Mouse (Mus musculus): ENCODE measurements at regions not wholly inside any gene's neighbourhood (a gene's known extent, or its start where the extent isn't known, plus 50 kb on each side); places are given as distances from the start of the nearest gene placed in this dataset.

DNA sequence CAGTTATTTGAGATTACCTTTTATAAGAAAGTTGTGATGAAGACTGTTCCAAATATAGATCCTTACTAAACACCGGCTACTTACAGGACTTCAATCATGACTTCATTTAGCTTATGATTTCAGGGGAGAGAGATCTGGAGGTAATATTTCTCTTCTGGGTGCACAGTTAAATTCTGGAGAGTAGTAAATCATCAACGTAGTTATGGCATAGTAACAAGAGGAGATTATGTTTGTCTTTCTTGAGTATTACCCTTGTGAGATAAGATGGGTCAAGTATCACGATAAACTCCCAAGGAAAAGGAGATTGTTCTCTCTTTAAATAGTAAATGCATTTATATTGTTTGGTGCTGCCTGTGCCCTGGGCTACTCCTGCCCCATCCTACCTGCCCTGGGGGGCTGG lies 734.5 kb upstream of the Adgrl2 start:
- TF ChIP-seq EP300 (IDR thresholded peaks at IDR 0.05; ENCODE audit: insufficient read depth, low read depth, low read length): no peak
- no peak for TF ChIP-seq POLR2A (IDR thresholded peaks at IDR 0.05; ENCODE audit: insufficient read depth, low read length)
- no peak for TF ChIP-seq CTCF (IDR thresholded peaks at IDR 0.05; ENCODE audit: low read depth, low read length)
